Mouse (Mus musculus) retina, postnatal 7 days (tissue): ENCODE results near the gene Gm3526.
"Not testable (repeated sequence)": the region's sequence is repeated elsewhere in the genome, so short reads cannot be mapped to it uniquely, and the experiment has no call there.

Source experiments
- DNase-seq: peaks from one replicate; pipeline ENCODE4 v3.0.0-alpha.2; 2012; ENCODE audit warnings: low read depth, low spot score

The Gm3526 gene

DNA sequence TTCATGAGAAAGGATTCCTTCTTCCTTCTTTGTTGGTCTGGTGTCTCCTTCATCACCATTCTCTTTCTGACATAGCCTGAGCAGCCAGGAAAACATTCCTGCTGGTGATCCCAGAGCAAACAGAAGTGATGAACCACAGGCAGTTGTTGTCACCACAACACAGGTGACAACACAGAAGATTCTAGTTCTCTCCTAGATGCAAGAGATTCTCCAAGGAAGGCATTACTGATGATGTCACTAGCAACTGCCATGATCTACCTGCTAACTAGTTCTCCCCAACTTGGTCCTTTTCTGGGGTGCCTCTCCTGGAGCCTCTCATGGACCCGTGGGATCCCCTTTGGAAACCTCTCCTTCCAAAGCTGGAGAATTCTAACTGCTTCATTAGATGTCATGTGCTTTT is at the start of gene Gm3526:
TSS of gene Gm3526 (minus strand) at position 101 of the 400 bp plus-strand sequence.
- DNase-seq = not testable (repeated sequence)
